ENCODE assay signal across 15 mouse cellular contexts in genomic region chr19:53711261-53711890, GRCm38 (mm10). TPM values are rescaled to one million over a fixed set of nuclear protein-coding genes. Genes with fewer than 3 reads are reported as not detected.
A peak's percentile ranks its signal among the peaks of the same experiment; 100 is the strongest.
DNase-seq lines count a peak whose midpoint lies in the region; ATAC-seq and TF ChIP-seq lines count a peak whose summit lies in the region.
"Had no signal": no experiment of that assay in that cellular context is flagged by ENCODE, and none has a peak within 500 bp of the region (broad histone marks: within the 10 kb centered on the region; RNA-seq: fewer than 3 reads in every experiment).

No protein-coding gene starts in this region.

- in situ Hi-C loops in CH12.LX (cut with MboI; ENCODE audit: low pct_ligation_motif_present, low pct_unique_long_range_greater_than_20kb, low sequenced_read_pairs), result no loop called here

- no peak for TF ChIP-seq RAD21 in CH12.LX (IDR thresholded peaks at IDR 0.05; ENCODE audit: low read depth, low read length)

- peaks cover 17% of the 10 kb centered on the region for H3K9me3 ChIP-seq in kidney, embryonic 14.5 days (ENCODE audit: control insufficient read depth, low read length)
- H3K9me3 ChIP-seq in CH12.LX (replicated peaks; ENCODE audit: low read length), result peaks cover 7% of the 10 kb centered on the region
- H3K9me3 ChIP-seq in heart, postnatal 0 days (replicated peaks; ENCODE audit: control insufficient read depth, low read length), result no peaks in the 10 kb centered on the region

- H3K4me2 ChIP-seq in kidney, embryonic 14.5 days (replicated peaks; ENCODE audit: low read depth, low read length), result no peak overlapping the region
- peak overlapping the region; percentile 48 for H3K4me2 ChIP-seq in CH12.LX (ENCODE audit: insufficient read depth, low read depth, poor library complexity, severe bottlenecking)
- peak overlapping the region; percentile 5; the same call in 1 of the 2 replicates for H3K4me2 ChIP-seq in heart, postnatal 0 days (ENCODE audit: low read depth, low read length)
- H3K4me2 ChIP-seq: midbrain, embryonic 11.5 days had no signal

- peak; percentile 77 for ATAC-seq in kidney, embryonic 14.5 days (ENCODE audit: low FRiP score, low TSS enrichment)
- ATAC-seq in heart, postnatal 0 days (ENCODE audit: insufficient read depth, low read depth), result no peak
- no peak; the same call in 1 of the 2 replicates for ATAC-seq in granulocyte monocyte progenitor cell, adult 5-6 weeks (replicated peaks; ENCODE audit: poor library complexity, severe bottlenecking)
- ATAC-seq: intestine, embryonic 16.5 days; lung, postnatal 0 days had no signal

- TF ChIP-seq EP300 in CH12.LX (IDR thresholded peaks at IDR 0.05; ENCODE audit: low read length), result no peak
- TF ChIP-seq EP300 in heart, postnatal 0 days (IDR thresholded peaks at IDR 0.05; ENCODE audit: low read depth), result no peak

- no peak overlapping the region for H3K9ac ChIP-seq in kidney, embryonic 14.5 days (ENCODE audit: low read depth, low read length)
- no peak overlapping the region for H3K9ac ChIP-seq in CH12.LX (ENCODE audit: insufficient read depth, low read depth)
- 0 out of 2 replicates have a peak overlapping the region, but pooled peaks have one; percentile 4 for H3K9ac ChIP-seq in heart, postnatal 0 days (replicated peaks; ENCODE audit: low read depth, low read length)

- dilution Hi-C loops in CH12.LX (cut with MboI; ENCODE audit: extremely low pct_ligation_motif_present, extremely low pct_unique_long_range_greater_than_20kb, low sequenced_read_pairs), result no loop called here

- H3K79me2 ChIP-seq in CH12.LX (replicated peaks; ENCODE audit: control insufficient read depth, extremely low read depth, insufficient read depth, poor library complexity, severe bottlenecking), result no peaks in the 10 kb centered on the region

- DNase-seq in kidney, adult 9 months, result no peak
- DNase-seq in CH12.LX (ENCODE audit: extremely low read depth) (peak; percentile 41), ZHBTc4 (ENCODE audit: low read depth, low spot score) (peak; percentile 67)
- no peak for DNase-seq in heart, postnatal 0 days (ENCODE audit: low spot score)
- DNase-seq in right cerebral cortex, postnatal 4 days, result no peak
- DNase-seq in cerebellum, postnatal 10 days, result no peak
- DNase-seq: adrenal gland, postnatal 36 days; cerebellum, adult 18-20 months; embryo, embryonic 11 days; liver had no signal

- H3K4me1 ChIP-seq in kidney, embryonic 14.5 days (ENCODE audit: control insufficient read depth, insufficient read depth, low read length), result peaks cover 10% of the 10 kb centered on the region; the same call in 1 of the 2 replicates
- peaks cover 11 to 25% of the 10 kb centered on the region in 2 experiments for H3K4me1 ChIP-seq in CH12.LX (ENCODE audit: control insufficient read depth in 1 of 2, insufficient read depth in 2 of 2)
- H3K4me1 ChIP-seq in heart, postnatal 0 days (ENCODE audit: control insufficient read depth, insufficient read depth), result peaks cover 58% of the 10 kb centered on the region

- TF ChIP-seq CTCF in CH12.LX (conservative IDR thresholded peaks at IDR 0.05 in 1 of 2, IDR thresholded peaks at IDR 0.05 in 1 of 2; ENCODE audit: low read depth in 2 of 2, low read length in 2 of 2), result no peak
- TF ChIP-seq CTCF in heart, postnatal 0 days (IDR thresholded peaks at IDR 0.05; ENCODE audit: low read depth), result no peak

- H3K4me3 ChIP-seq in kidney, embryonic 14.5 days (ENCODE audit: low read length), result no peak overlapping the region
- H3K4me3 ChIP-seq in CH12.LX (replicated peaks in 1 of 3; ENCODE audit: low read depth in 2 of 3, low read length in 2 of 3, poor library complexity in 1 of 3), result peak overlapping the region in 1 of 3 experiments; percentile 6
- no peak overlapping the region for H3K4me3 ChIP-seq in heart, postnatal 0 days (ENCODE audit: low read depth, low read length)

- H3K27me3 ChIP-seq in kidney, embryonic 14.5 days (ENCODE audit: control insufficient read depth, insufficient read depth, low read length), result no peaks in the 10 kb centered on the region
- H3K27me3 ChIP-seq in CH12.LX (replicated peaks), result no peaks in the 10 kb centered on the region
- H3K27me3 ChIP-seq in heart, postnatal 0 days (ENCODE audit: control insufficient read depth, insufficient read depth, low read length), result no peaks in the 10 kb centered on the region

- 10% methylated on average over 8 of the region's 8 CpGs for WGBS in kidney, embryonic 14.5 days
- WGBS in heart, postnatal 0 days, result 16% methylated on average over 8 of the region's 8 CpGs

- H3K36me3 ChIP-seq in kidney, embryonic 14.5 days (ENCODE audit: control insufficient read depth, insufficient read depth, low read length), result no peaks in the 10 kb centered on the region
- H3K36me3 ChIP-seq in CH12.LX (replicated peaks in 1 of 2; ENCODE audit: control insufficient read depth in 1 of 2, insufficient read depth in 1 of 2, low read length in 1 of 2), result no peaks in the 10 kb centered on the region
- 0 out of 2 replicates have a peak, but pooled peaks cover 4% of the 10 kb centered on the region for H3K36me3 ChIP-seq in heart, postnatal 0 days (replicated peaks; ENCODE audit: control insufficient read depth, insufficient read depth, low read length)

- H3K27ac ChIP-seq in kidney, embryonic 14.5 days (ENCODE audit: low read depth, low read length), result no peak overlapping the region
- no peak overlapping the region for H3K27ac ChIP-seq in CH12.LX (ENCODE audit: insufficient read depth, low read depth)
- H3K27ac ChIP-seq in heart, postnatal 0 days (ENCODE audit: low read depth), result peak overlapping the region; percentile 96

- no peak for TF ChIP-seq POLR2A in CH12.LX (IDR thresholded peaks at IDR 0.05; ENCODE audit: low read depth, low read length)

TF ChIP-seq in CH12.LX, 34 proteins besides CTCF, POLR2A, EP300 and RAD21:
- TF ChIP-seq KAT2A (IDR thresholded peaks at IDR 0.05; ENCODE audit: insufficient replicate concordance, low read length) (no peak), SIN3A (IDR thresholded peaks at IDR 0.05; ENCODE audit: low read length) (peak; percentile 13; the same call in 1 of the 2 replicates)
TF ChIP-seq in CH12.LX: peak in this region for 1.

RNA-seq across cellular contexts. Expression of gene Rbm20, which starts 34.3 kb away (rescaled TPM):
- 2.2 and 3.6 TPM in 2 replicates for polyA plus RNA-seq in kidney, embryonic 14.5 days (2014; fragmentation: Nextera tagmentation; extraction: Ambion mirVana)
- 0.08 and 0.13 TPM in 2 replicates for total RNA-seq in CH12.LX (2012; rRNA removed)
- total RNA-seq in CH12.LX (2014; rRNA removed), result 0.04 and 0.05 TPM in 2 replicates
- 0.49 and 0.56 TPM in 2 replicates for polyA plus RNA-seq in CH12.LX (2012; ENCODE audit: insufficient read length, low read depth)
- total RNA-seq in heart, postnatal 0 days (2014; rRNA removed; ENCODE audit: low replicate concordance), result 328 and 340 TPM in 2 replicates
- 58.5 and 65.2 TPM in 2 replicates for polyA plus RNA-seq in heart, postnatal 0 days (2015; fragmentation: Nextera tagmentation; extraction: Ambion mirVana)
- 0.09 and 0.41 TPM in 2 replicates for total RNA-seq in granulocyte monocyte progenitor cell, adult 5-6 weeks (2014; fragmentation: Nextera tagmentation)
- 0.05 and 0.34 TPM in 2 replicates for total RNA-seq in granulocyte monocyte progenitor cell, adult 5-6 weeks (2017)

Comparison
In these comparisons a context has a peak if more than half of its experiments do, and no peak if none do; other contexts are left out.
1. DNase-seq: peak in CH12.LX (single experiment) and ZHBTc4 (single experiment); none in kidney, adult 9 months (single experiment), heart, postnatal 0 days (single experiment), right cerebral cortex, postnatal 4 days (single experiment) and cerebellum, postnatal 10 days (0 of 2).
2. RNA of gene Rbm20, which starts 34.3 kb away (total RNA-seq): 328 to 340 TPM in heart, postnatal 0 days; 0.05 to 0.41 TPM in granulocyte monocyte progenitor cell, adult 5-6 weeks and 0.04 to 0.13 TPM in CH12.LX; every median in the first group is over 100 times any median in the second.